Mouse (Mus musculus): Measurements from ENCODE around the gene Hmgcs1.

GRCm38 (mm10) chr13:119713107-119713787 is 23.1 kb downstream of the Hmgcs1 start:
- TF ChIP-seq POLR2A (IDR thresholded peaks at IDR 0.05; ENCODE audit: borderline replicate concordance, insufficient read depth, low read length): no peak
- TF ChIP-seq CTCF (IDR thresholded peaks at IDR 0.05; ENCODE audit: borderline replicate concordance, insufficient read depth, low read depth, low read length): no peak
